Mouse (Mus musculus) stomach, postnatal 0 days (tissue): Measurements from ENCODE around the gene Egfl7.

Experiments
- CTCF ChIP-seq: IDR thresholded peaks from 2 replicates; pipeline ENCODE4 v1.5.1; 2016; ENCODE audit warnings: antibody characterized with exemption, low read depth, mild to moderate bottlenecking, moderate library complexity
- EP300 ChIP-seq: optimal IDR thresholded peaks from 2 replicates; pipeline ENCODE3; 2016; ENCODE audit warnings: antibody characterized with exemption

DNA sequence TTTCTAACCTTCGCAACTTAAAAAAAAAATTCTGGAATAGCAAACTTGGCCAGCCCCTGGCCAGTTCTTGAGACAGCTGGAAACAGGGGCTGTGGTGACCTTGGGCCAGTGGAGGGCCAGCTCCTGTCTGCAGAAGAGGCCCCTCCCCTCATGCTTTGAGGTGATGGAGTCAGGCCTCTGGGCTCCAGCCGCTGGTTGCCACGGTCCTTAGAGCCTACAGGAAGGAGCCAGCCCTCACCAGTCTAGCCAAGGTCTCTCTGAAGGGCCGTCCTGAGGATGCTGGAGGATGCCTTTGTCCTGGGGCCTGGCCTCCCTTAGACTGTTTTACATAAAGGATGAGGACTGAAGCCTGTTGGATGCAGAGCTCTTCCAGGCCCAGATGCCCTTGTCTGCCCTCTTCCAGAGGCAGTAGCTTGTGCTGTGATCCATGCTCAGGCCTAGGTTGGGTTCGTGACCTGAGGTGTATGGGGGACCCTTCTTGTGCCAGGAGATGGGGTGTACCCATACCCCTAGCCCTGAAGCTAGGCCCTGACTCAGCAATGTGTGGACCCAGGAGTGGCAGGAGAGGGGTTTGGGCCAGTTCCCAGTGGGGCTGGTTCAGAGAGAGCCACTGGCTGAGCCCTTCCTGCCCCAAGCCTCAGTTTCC is 49.1 kb downstream of the Egfl7 start:
- TF ChIP-seq CTCF (no peak), EP300 (no peak)
